Mouse (Mus musculus) forebrain, embryonic 16.5 days (tissue): Measurements from ENCODE around the gene Gm4491. TPM values are rescaled to one million over a fixed set of nuclear protein-coding genes. Genes with fewer than 3 reads are reported as not detected.
"Not testable (repeated sequence)": the region's sequence is repeated elsewhere in the genome, so short reads cannot be mapped to it uniquely, and the experiment has no call there.

Experiments
- ATAC-seq: fragments of 200-750 bp; cut with Nextera tagmentation; 2 replicates; pipeline ENCODE4 v1.8.0; 2017; ENCODE audit warnings: mild to moderate bottlenecking, moderate library complexity
- H3K27ac ChIP-seq: fragments of 300-500 bp; sonication (generic); 2 replicates; pipeline ENCODE4 v1.5.1; 2014; ENCODE audit warnings: low read length, control low read depth
- H3K27me3 ChIP-seq: fragments of 300-500 bp; sonication (generic); replicated peaks from 2 replicates; pipeline ENCODE4 v1.6.1; 2014; ENCODE audit warnings: low read length; ENCODE audit not compliant: control insufficient read depth, insufficient read depth
- H3K36me3 ChIP-seq: fragments of 300-500 bp; sonication (generic); 2 replicates; pipeline ENCODE4 v1.6.1; 2014; ENCODE audit not compliant: control insufficient read depth, insufficient read depth
- H3K4me1 ChIP-seq: fragments of 300-500 bp; sonication (generic); replicated peaks from 2 replicates; pipeline ENCODE4 v1.6.1; 2014; ENCODE audit warnings: low read length; ENCODE audit not compliant: control insufficient read depth, insufficient read depth
- H3K4me2 ChIP-seq: fragments of 300-500 bp; sonication (generic); 2 replicates; pipeline ENCODE4 v1.6.1; 2014; ENCODE audit warnings: mild to moderate bottlenecking, low read length, control low read depth
- H3K4me3 ChIP-seq: fragments of 300-500 bp; sonication (generic); replicated peaks from 2 replicates; pipeline ENCODE4 v1.5.1; 2014; ENCODE audit warnings: mild to moderate bottlenecking, low read length, control low read depth
- H3K9ac ChIP-seq: fragments of 300-500 bp; sonication (generic); replicated peaks from 2 replicates; pipeline ENCODE4 v1.6.1; 2014; ENCODE audit warnings: low read depth, low read length, control low read depth
- H3K9me3 ChIP-seq: fragments of 300-500 bp; sonication (generic); 2 replicates; pipeline ENCODE4 v1.6.1; 2016; ENCODE audit warnings: low read length; ENCODE audit not compliant: control insufficient read depth
- WGBS: fragments of 180-500 bp; shearing (Covaris S2); extraction: QIAGEN DNeasy Blood & Tissue Kit; methylation state at CpG from one replicate; pipeline ENCODE4 v1.1.7; 2014; 5-methylcytosine and 5-hydroxymethylcytosine counted together
- polyA plus RNA-seq: library from polyadenylated mRNA; unstranded; fragments of >200 nt; fragmentation: Nextera tagmentation; extraction: Ambion mirVana; gene quantifications from 2 replicates; pipeline ENCODE4 v1.2.1, GENCODE M21; 2015

The Gm4491 gene
- polyA plus RNA-seq, 1 experiment from 2014 or later, result not detected

GRCm38 (mm10) chr14:57095855-57096254, 19.8 kb downstream of the Gm4491 start:
- H3K4me3 ChIP-seq, result no peak overlapping the region
- no peaks in the 10 kb centered on the region for H3K36me3 ChIP-seq
- no peak overlapping the region for H3K9ac ChIP-seq
- no peak overlapping the region for H3K27ac ChIP-seq
- H3K4me1 ChIP-seq, result no peaks in the 10 kb centered on the region
- no peak overlapping the region for H3K4me2 ChIP-seq
- no peaks in the 10 kb centered on the region for H3K27me3 ChIP-seq
- WGBS, result 85% methylated on average over 4 of the region's 4 CpGs
- no peaks in the 10 kb centered on the region for H3K9me3 ChIP-seq
- ATAC-seq, result no peak

DNA sequence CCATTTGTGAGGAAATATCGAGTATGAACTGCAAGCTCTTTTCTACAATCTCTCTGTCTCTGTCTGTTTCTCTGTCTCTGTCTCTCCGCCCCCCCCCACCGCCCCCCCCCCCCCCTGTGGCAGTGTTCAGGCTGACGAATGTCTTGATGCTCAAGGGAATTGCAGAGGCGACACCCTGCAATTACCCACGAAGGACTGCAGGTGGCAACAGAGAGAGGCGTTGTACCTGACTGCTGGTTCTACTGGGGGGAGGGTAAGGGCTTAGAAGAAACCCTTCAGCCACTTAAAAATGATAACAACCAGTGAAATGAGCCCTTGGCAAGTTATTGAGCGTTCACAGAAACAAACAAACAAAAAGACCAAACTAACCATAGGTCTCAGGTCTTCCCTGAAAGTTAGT, 22.7 kb downstream of the Gm4491 start:
- Histone ChIP-seq H3K9ac (no peak overlapping the region), H3K27me3 (no peaks in the 10 kb centered on the region), H3K4me1 (no peaks in the 10 kb centered on the region), H3K36me3 (no peaks in the 10 kb centered on the region), H3K9me3 (no peaks in the 10 kb centered on the region), H3K4me3 (no peak overlapping the region), H3K27ac (no peak overlapping the region), H3K4me2 (no peak overlapping the region)
- no peak for ATAC-seq
- WGBS, result 12% methylated on average over 7 of the region's 8 CpGs

GRCm38 (mm10) chr14:57090001-57090400, 25.7 kb downstream of the Gm4491 start:
- WGBS, result 61% methylated on average over 2 of the region's 2 CpGs

GRCm38 (mm10) chr14:57089107-57089506, 26.6 kb downstream of the Gm4491 start:
- 85% methylated on average over 7 of the region's 7 CpGs for WGBS
- Histone ChIP-seq H3K27ac (no peak overlapping the region), H3K4me1 (no peaks in the 10 kb centered on the region), H3K9me3 (no peaks in the 10 kb centered on the region), H3K36me3 (no peaks in the 10 kb centered on the region), H3K27me3 (no peaks in the 10 kb centered on the region), H3K9ac (no peak overlapping the region), H3K4me3 (no peak overlapping the region), H3K4me2 (no peak overlapping the region)
- ATAC-seq, result no peak

More at GRCm38 (mm10) chr14:57090001-57090400, 25.7 kb downstream of the Gm4491 start:
- Histone ChIP-seq H3K9me3 (no peaks in the 10 kb centered on the region), H3K27ac (no peak overlapping the region), H3K9ac (no peak overlapping the region), H3K4me1 (no peaks in the 10 kb centered on the region), H3K36me3 (no peaks in the 10 kb centered on the region), H3K27me3 (no peaks in the 10 kb centered on the region), H3K4me2 (no peak overlapping the region), H3K4me3 (no peak overlapping the region)
- ATAC-seq, result no peak

DNA sequence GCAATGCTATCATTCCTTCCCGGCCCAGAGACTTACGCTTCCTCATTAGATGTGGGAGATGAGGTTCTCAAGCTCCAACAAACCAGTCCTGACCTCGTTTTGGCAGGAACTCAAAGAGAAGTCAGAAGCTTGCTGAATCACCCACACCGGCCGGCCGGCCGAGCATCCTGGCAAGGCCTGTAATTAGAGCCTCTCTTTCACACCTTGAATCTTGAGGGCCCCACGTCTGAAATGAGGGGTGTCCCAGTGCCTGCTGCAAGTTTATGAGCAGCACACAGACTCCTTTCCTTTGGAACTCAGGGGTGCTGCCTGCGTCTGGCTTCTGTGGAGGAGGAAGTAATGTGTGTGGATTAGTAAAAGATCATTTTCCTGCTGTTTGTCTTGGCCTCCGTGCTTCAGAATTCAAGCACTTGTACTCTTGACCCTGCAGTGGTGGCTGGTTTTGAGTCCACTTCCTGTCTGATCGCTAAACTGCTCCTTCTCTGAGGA, 31.5 kb downstream of the Gm4491 start:
- H3K4me2 ChIP-seq, result no peak overlapping the region
- no peaks in the 10 kb centered on the region for H3K27me3 ChIP-seq
- H3K4me3 ChIP-seq, result no peak overlapping the region
- 67% methylated on average over 11 of the region's 11 CpGs for WGBS
- no peaks in the 10 kb centered on the region for H3K36me3 ChIP-seq
- H3K27ac ChIP-seq, result no peak overlapping the region
- H3K9ac ChIP-seq, result no peak overlapping the region
- ATAC-seq, result no peak
- no peaks in the 10 kb centered on the region for H3K4me1 ChIP-seq
- no peaks in the 10 kb centered on the region for H3K9me3 ChIP-seq

DNA sequence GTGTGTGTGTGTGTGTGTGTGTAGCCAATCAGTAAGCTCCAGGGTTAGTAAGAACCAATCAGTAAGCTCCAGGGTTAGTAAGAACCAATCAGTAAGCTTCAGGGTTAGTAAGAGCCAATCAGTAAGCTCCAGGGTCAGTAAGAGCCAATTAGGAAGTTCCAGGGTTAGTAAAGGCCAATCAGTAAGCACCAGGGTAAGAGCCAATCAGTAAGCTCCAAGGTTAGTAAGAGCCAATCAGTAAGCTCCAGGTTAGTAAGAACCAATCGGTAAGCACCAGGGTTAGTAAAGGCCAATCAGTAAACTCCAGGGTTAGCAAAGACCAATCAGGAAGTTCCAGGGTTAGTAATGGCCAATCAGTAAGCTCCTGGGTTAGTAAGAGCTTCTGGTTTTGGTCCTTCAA, 32.8 kb downstream of the Gm4491 start:
- no peaks in the 10 kb centered on the region for H3K4me1 ChIP-seq
- H3K27ac ChIP-seq, result no peak overlapping the region
- H3K9ac ChIP-seq, result no peak overlapping the region
- ATAC-seq, result no peak
- H3K4me3 ChIP-seq, result no peak overlapping the region
- WGBS, result 92% methylated on average over 1 of the region's 1 CpGs
- H3K36me3 ChIP-seq, result no peaks in the 10 kb centered on the region
- no peak overlapping the region for H3K4me2 ChIP-seq
- H3K27me3 ChIP-seq, result no peaks in the 10 kb centered on the region
- H3K9me3 ChIP-seq, result no peaks in the 10 kb centered on the region

- Histone ChIP-seq H3K9me3 (no peaks in the 10 kb centered on the region), H3K36me3 (no peaks in the 10 kb centered on the region), H3K27ac (no peak overlapping the region), H3K9ac (no peak overlapping the region), H3K4me1 (no peaks in the 10 kb centered on the region), H3K4me3 (no peak overlapping the region), H3K27me3 (no peaks in the 10 kb centered on the region), H3K4me2 (no peak overlapping the region)
- WGBS, result 88% methylated on average over 6 of the region's 6 CpGs
- ATAC-seq, result no peak
Measured at GRCm38 (mm10) chr14:57075537-57075936, 40.1 kb downstream of the Gm4491 start.

- H3K4me3 ChIP-seq, H3K9ac ChIP-seq, H3K9me3 ChIP-seq, H3K36me3 ChIP-seq, H3K27me3 ChIP-seq, H3K27ac ChIP-seq, ATAC-seq, H3K4me2 ChIP-seq, H3K4me1 ChIP-seq: not testable (repeated sequence)
- 0% methylated on average over 2 of the region's 2 CpGs for WGBS
Measured at GRCm38 (mm10) chr14:57069906-57070305, 45.8 kb downstream of the Gm4491 start.

- Histone ChIP-seq H3K27ac (no peak overlapping the region), H3K36me3 (no peaks in the 10 kb centered on the region), H3K9ac (no peak overlapping the region), H3K9me3 (no peaks in the 10 kb centered on the region), H3K4me1 (no peaks in the 10 kb centered on the region), H3K4me3 (no peak overlapping the region), H3K27me3 (no peaks in the 10 kb centered on the region), H3K4me2 (no peak overlapping the region)
- no peak for ATAC-seq
Measured at GRCm38 (mm10) chr14:57066053-57066452, 49.6 kb downstream of the Gm4491 start.
